Mouse (Mus musculus): ENCODE results near the gene Jarid2.

Gene Jarid2

GRCm38 (mm10) chr13:44953546-44954231 is 224.4 kb downstream of the Jarid2 start:
- CTCF ChIA-PET = interaction anchor here (0.7 kb wide), 1 partner anchor 349 kb away, joined by 3 read pairs; no protein-coding TSS in a partner anchor

GRCm38 (mm10) chr13:44954232-44954568 is 224.9 kb downstream of the Jarid2 start:
- CTCF ChIA-PET = interaction anchor here (0.7 kb wide), 1 partner anchor 349 kb away, joined by 3 read pairs; no protein-coding TSS in a partner anchor

- CTCF ChIA-PET = no interaction called here
These were observed 226.5 kb downstream of the Jarid2 start for GRCm38 (mm10) chr13:44955781-44956180.

GRCm38 (mm10) chr13:44957049-44957448 is 227.8 kb downstream of the Jarid2 start:
- CTCF ChIA-PET = no interaction called here

GRCm38 (mm10) chr13:44960542-44961291 is 231.4 kb downstream of the Jarid2 start:
- CTCF ChIA-PET = no interaction called here
